Mouse (Mus musculus): ENCODE measurements at regions not wholly inside any gene's neighbourhood (a gene's known extent, or its start where the extent isn't known, plus 50 kb on each side); places are given as distances from the start of the nearest gene placed in this dataset.

DNA sequence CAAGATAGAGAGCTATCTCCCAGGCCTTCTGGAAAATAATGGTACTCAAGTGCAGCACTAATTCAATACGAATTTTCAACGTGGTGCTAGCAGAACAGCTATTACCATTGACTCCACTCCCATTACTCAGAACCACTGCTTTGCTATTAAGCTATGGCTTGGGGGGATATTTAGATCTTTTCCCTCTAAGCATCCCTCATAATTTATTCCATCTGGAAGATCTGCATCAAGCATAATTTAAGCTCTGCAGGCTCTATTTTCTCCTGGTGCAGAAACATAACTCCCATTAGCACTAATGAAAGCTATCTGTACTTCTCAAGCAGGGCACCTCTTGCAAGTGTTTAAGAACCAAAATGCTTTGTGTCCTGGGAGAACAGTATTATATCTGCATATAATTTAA lies 247.0 kb downstream of the S1pr1 start:
- in situ Hi-C loops (cut with MboI, MseI), result no loop called here

DNA sequence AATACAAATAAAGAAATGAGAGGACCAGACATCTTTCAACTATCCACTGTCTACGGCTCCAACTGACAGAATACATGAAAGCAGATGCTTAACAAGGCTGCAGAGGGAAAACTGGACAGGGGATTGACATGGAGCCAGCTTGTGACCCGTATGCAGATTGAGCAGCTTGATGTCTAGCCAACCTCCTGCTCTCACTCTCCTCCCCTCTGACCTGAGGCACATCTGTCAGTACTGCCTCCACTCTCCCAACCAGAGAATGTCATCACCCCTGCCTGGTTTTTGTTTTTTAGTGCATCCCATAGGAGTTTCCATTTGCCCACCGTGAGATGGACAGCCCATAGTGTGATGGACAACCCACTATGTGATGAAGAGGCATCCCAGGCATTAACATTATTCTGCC lies 252.2 kb downstream of the S1pr1 start:
- in situ Hi-C loops (cut with MboI, MseI), result no loop called here

Data from regulatory T cell (primary cell).